Mouse (Mus musculus) thymus, adult 2 months (tissue): Measurements from ENCODE around the gene Tldc1. TPM values are rescaled to one million over a fixed set of nuclear protein-coding genes. Genes with fewer than 3 reads are reported as not detected.

Experiments
- DNase-seq: peaks from one replicate; pipeline ENCODE4 v3.0.0; 2021
- H3K27ac ChIP-seq: fragments of 200-500 bp; 2 replicates; pipeline ENCODE4 v1.5.1; 2012; ENCODE audit warnings: low read length, control low read depth; ENCODE audit not compliant: control insufficient read depth, insufficient read depth
- H3K27me3 ChIP-seq: fragments of 200-500 bp; 2 replicates; pipeline ENCODE4 v1.6.1; 2012; ENCODE audit warnings: mild to moderate bottlenecking, low read length, moderate library complexity, mixed read lengths; ENCODE audit not compliant: control insufficient read depth, insufficient read depth
- H3K36me3 ChIP-seq: fragments of 200-500 bp; 2 replicates; pipeline ENCODE4 v1.6.1; 2012; ENCODE audit warnings: mild to moderate bottlenecking, low read length, moderate library complexity; ENCODE audit not compliant: control insufficient read depth, insufficient read depth
- H3K4me1 ChIP-seq: fragments of 200-500 bp; replicated peaks from 2 replicates; pipeline ENCODE4 v1.6.1; 2012; ENCODE audit warnings: low read length; ENCODE audit not compliant: control insufficient read depth, insufficient read depth
- H3K4me3 ChIP-seq: fragments of 200-500 bp; 2 replicates; pipeline ENCODE4 v1.5.1; 2012; ENCODE audit warnings: mild to moderate bottlenecking, low read length, control low read depth, moderate library complexity; ENCODE audit not compliant: control insufficient read depth, insufficient read depth
- CTCF ChIP-seq: fragments of 200-500 bp; IDR thresholded peaks from 2 replicates; pipeline ENCODE4 v1.5.1; 2012; ENCODE audit warnings: mild to moderate bottlenecking, control low read depth, low read length, moderate library complexity, borderline replicate concordance; ENCODE audit not compliant: control insufficient read depth, poor library complexity, insufficient read depth; ENCODE audit errors: extremely low read depth
- POLR2A ChIP-seq: fragments of 200-500 bp; IDR thresholded peaks from 2 replicates; pipeline ENCODE4 v1.6.1; 2012; ENCODE audit warnings: mild to moderate bottlenecking, low read length, control low read depth, moderate library complexity; ENCODE audit not compliant: control insufficient read depth, poor library complexity, insufficient read depth; ENCODE audit errors: extremely low read depth
- WGBS: fragments of 180-500 bp; shearing (Covaris S2); methylation state at CpG from one replicate; pipeline ENCODE4 v1.1.7; 2018; 5-methylcytosine and 5-hydroxymethylcytosine counted together
- polyA plus RNA-seq: library from polyadenylated mRNA; depleted of rRNA; stranded (reverse); fragments of >200 nt; gene quantifications from 2 replicates; pipeline ENCODE4 v1.2.3, GENCODE M21; 2012

Tldc1 gene
- polyA plus RNA-seq, 1 experiment = 13.9 TPM

GRCm38 (mm10) chr8:119795651-119796050, 17.4 kb upstream of the Tldc1 start:
- TF ChIP-seq CTCF (no peak), POLR2A (no peak)
- no peak for DNase-seq
- Histone ChIP-seq H3K27ac (no peak overlapping the region), H3K4me1 (peaks cover 23% of the 10 kb centered on the region), H3K4me3 (no peak overlapping the region), H3K36me3 (no peaks in the 10 kb centered on the region), H3K27me3 (no peaks in the 10 kb centered on the region; the same call in 1 of the 2 replicates)
- 70% methylated on average over 3 of the region's 3 CpGs for WGBS

DNA sequence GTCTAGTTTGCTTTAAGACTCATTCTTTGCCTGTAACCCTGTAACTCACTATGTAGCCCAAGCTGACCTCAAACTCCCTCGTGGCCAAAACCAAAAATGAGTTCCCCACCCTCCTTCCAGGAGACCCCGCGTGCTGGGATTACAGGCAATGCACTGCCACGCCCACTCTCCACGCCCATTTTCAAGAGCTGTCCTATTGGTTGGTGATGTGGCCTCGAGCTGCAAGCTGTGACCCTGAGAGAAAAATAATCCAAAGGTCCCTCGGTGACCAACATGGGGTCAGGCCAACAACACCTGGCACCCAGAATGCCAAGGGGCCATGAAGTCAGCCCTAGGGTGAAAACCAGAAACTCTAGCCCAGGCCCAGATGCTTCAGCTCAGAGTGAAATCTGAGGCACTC, 16.5 kb upstream of the Tldc1 start:
- DNase-seq = no peak
- Histone ChIP-seq H3K4me3 (no peak overlapping the region), H3K27ac (no peak overlapping the region), H3K36me3 (no peaks in the 10 kb centered on the region), H3K4me1 (peaks cover 31% of the 10 kb centered on the region), H3K27me3 (no peaks in the 10 kb centered on the region; the same call in 1 of the 2 replicates)
- WGBS = 88% methylated on average over 7 of the region's 7 CpGs
- TF ChIP-seq POLR2A (no peak), CTCF (no peak)

GRCm38 (mm10) chr8:119791804-119792704, 13.8 kb upstream of the Tldc1 start:
- DNase-seq = no peak
- 78% methylated on average over 16 of the region's 16 CpGs for WGBS
- no peak for TF ChIP-seq CTCF
- TF ChIP-seq POLR2A = no peak
- H3K27ac ChIP-seq = no peak overlapping the region
- peaks cover 38% of the 10 kb centered on the region for H3K4me1 ChIP-seq
- H3K4me3 ChIP-seq = no peak overlapping the region
- no peaks in the 10 kb centered on the region; the same call in 1 of the 2 replicates for H3K27me3 ChIP-seq
- no peaks in the 10 kb centered on the region for H3K36me3 ChIP-seq

DNA sequence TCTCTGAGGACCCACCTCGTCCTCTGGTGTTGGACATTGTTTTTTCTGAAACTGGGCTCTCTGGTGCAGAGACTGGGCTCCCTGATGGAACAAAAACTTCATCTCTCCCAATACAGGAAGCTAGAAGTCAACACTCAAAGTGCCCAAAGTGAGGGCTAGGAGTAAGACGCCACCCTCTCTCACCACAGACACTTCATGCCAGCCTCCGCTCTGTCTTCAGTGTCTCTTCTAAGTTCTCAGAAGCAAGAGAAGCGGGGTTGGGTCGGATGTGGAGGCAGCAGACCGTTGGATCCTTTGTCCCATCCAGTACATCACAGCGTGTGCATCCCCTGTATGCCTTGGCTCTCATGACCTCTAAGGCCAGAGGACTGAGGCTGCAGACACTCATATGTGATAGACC, 11.4 kb upstream of the Tldc1 start:
- no peaks in the 10 kb centered on the region for H3K36me3 ChIP-seq
- 69% methylated on average over 7 of the region's 7 CpGs for WGBS
- H3K4me1 ChIP-seq = peaks cover 59% of the 10 kb centered on the region
- no peak for DNase-seq
- no peaks in the 10 kb centered on the region; the same call in 1 of the 2 replicates for H3K27me3 ChIP-seq
- H3K4me3 ChIP-seq = no peak overlapping the region
- TF ChIP-seq POLR2A (no peak), CTCF (no peak)
- H3K27ac ChIP-seq = peak overlapping the region; percentile 60; the same call in 1 of the 2 replicates

GRCm38 (mm10) chr8:119788607-119789381, 10.6 kb upstream of the Tldc1 start:
- H3K4me1 ChIP-seq = peaks cover 67% of the 10 kb centered on the region
- TF ChIP-seq POLR2A = no peak
- no peak for TF ChIP-seq CTCF
- no peak for DNase-seq
- WGBS = 94% methylated on average over 9 of the region's 9 CpGs
- H3K27me3 ChIP-seq = no peaks in the 10 kb centered on the region
- peak overlapping the region; percentile 60; the same call in 1 of the 2 replicates for H3K27ac ChIP-seq
- no peaks in the 10 kb centered on the region for H3K36me3 ChIP-seq
- no peak overlapping the region for H3K4me3 ChIP-seq

- H3K36me3 ChIP-seq = no peaks in the 10 kb centered on the region
- no peak for DNase-seq
- TF ChIP-seq CTCF (no peak), POLR2A (no peak)
- no peak overlapping the region for H3K4me3 ChIP-seq
- H3K4me1 ChIP-seq = peaks cover 77% of the 10 kb centered on the region
- WGBS = 18% methylated on average over 4 of the region's 4 CpGs
- no peaks in the 10 kb centered on the region for H3K27me3 ChIP-seq
- peak overlapping the region; percentile 14; the same call in 1 of the 2 replicates for H3K27ac ChIP-seq
Measured at GRCm38 (mm10) chr8:119787341-119787740, 9.1 kb upstream of the Tldc1 start.
